Mouse (Mus musculus) C2C12 (cell line): ENCODE measurements around the gene Tinagl1. TPM values are rescaled to one million over a fixed set of nuclear protein-coding genes. Genes with fewer than 3 reads are reported as not detected.

Experiments
- H3K27me3 ChIP-seq: one replicate; pipeline ENCODE4 v1.6.1; 2011; ENCODE audit not compliant: control insufficient read depth, insufficient read depth, insufficient read length
- H3K36me3 ChIP-seq: one replicate; pipeline ENCODE4 v1.6.1; 2011; ENCODE audit not compliant: control insufficient read depth, insufficient read depth
- H3K4me3 ChIP-seq: one replicate; pipeline ENCODE4 v1.5.1; 2011; ENCODE audit warnings: mild to moderate bottlenecking, control low read depth; ENCODE audit not compliant: poor library complexity, insufficient read depth, severe bottlenecking
- H3K79me2 ChIP-seq: one replicate; pipeline ENCODE4 v1.6.1; 2011; ENCODE audit not compliant: control insufficient read depth, insufficient read depth
- H3K79me3 ChIP-seq: one replicate; pipeline ENCODE4 v1.6.1; 2011; ENCODE audit warnings: low read depth, control low read depth
- H3ac ChIP-seq: one replicate; pipeline ENCODE3; 2011; ENCODE audit warnings: low read depth; ENCODE audit not compliant: control insufficient read depth, insufficient read length
- CEBPB ChIP-seq: IDR thresholded peaks from one replicate; pipeline ENCODE4 v1.6.1; 2011; ENCODE audit warnings: low read depth, mild to moderate bottlenecking, control low read depth, moderate library complexity
- CTCF ChIP-seq: IDR thresholded peaks from one replicate; pipeline ENCODE4 v1.5.1; 2011; ENCODE audit not compliant: control insufficient read depth, insufficient read depth, insufficient read length
- FOSL1 ChIP-seq: IDR thresholded peaks from one replicate; pipeline ENCODE4 v1.8.0; 2011; ENCODE audit warnings: mild to moderate bottlenecking, low read length; ENCODE audit not compliant: poor library complexity, insufficient read depth, severe bottlenecking
- MAX ChIP-seq: IDR thresholded peaks from one replicate; pipeline ENCODE4 v1.6.1; 2011; ENCODE audit warnings: mild to moderate bottlenecking, control low read depth
- MYOD1 ChIP-seq: IDR thresholded peaks from one replicate; pipeline ENCODE4 v1.6.1; 2011; ENCODE audit warnings: low read depth; ENCODE audit not compliant: control insufficient read depth, insufficient read length
- MYOG ChIP-seq: IDR thresholded peaks from one replicate; pipeline ENCODE4 v1.6.1; 2011; ENCODE audit not compliant: control insufficient read depth, insufficient read length; ENCODE audit errors: extremely low read depth
- USF1 ChIP-seq: IDR thresholded peaks from one replicate; pipeline ENCODE4 v1.6.1; 2011; ENCODE audit warnings: low read depth, mild to moderate bottlenecking, control low read depth, moderate library complexity
- polyA plus RNA-seq: library from polyadenylated mRNA; unstranded; fragments of >200 nt; fragmentation: generic; extraction: Trizol; gene quantifications from one replicate; pipeline ENCODE4 v1.2.1, GENCODE M21; 2012; ENCODE audit warnings: missing spikeins

Gene Tinagl1
- polyA plus RNA-seq, 1 experiment: 64.1 TPM

- Histone ChIP-seq H3K36me3 (peaks cover 9% of the 10 kb centered on the region), H3K79me3 (no peaks in the 10 kb centered on the region), H3ac (no peak overlapping the region), H3K79me2 (no peaks in the 10 kb centered on the region), H3K27me3 (no peaks in the 10 kb centered on the region), H3K4me3 (no peak overlapping the region)
- TF ChIP-seq MAX (no peak), USF1 (no peak), MYOD1 (no peak), CEBPB (no peak), CTCF (no peak), FOSL1 (no peak), MYOG (no peak)
These were observed 8.9 kb downstream of the Tinagl1 start for GRCm38 (mm10) chr4:130166061-130166460.

GRCm38 (mm10) chr4:130164121-130164520 lies 10.8 kb downstream of the Tinagl1 start:
- Histone ChIP-seq H3K79me3 (no peaks in the 10 kb centered on the region), H3K4me3 (no peak overlapping the region), H3ac (no peak overlapping the region), H3K27me3 (no peaks in the 10 kb centered on the region), H3K36me3 (peaks cover 5% of the 10 kb centered on the region), H3K79me2 (no peaks in the 10 kb centered on the region)
- TF ChIP-seq CTCF: no peak
- no peak for TF ChIP-seq CEBPB
- no peak for TF ChIP-seq FOSL1
- no peak for TF ChIP-seq MYOG

- Histone ChIP-seq H3K79me3 (no peaks in the 10 kb centered on the region), H3K4me3 (no peak overlapping the region), H3K27me3 (no peaks in the 10 kb centered on the region), H3K79me2 (no peaks in the 10 kb centered on the region), H3ac (no peak overlapping the region), H3K36me3 (peaks cover 5% of the 10 kb centered on the region)
- TF ChIP-seq CTCF: no peak
These were observed 11.5 kb downstream of the Tinagl1 start for GRCm38 (mm10) chr4:130163391-130163861.

GRCm38 (mm10) chr4:130161349-130161748 lies 13.6 kb downstream of the Tinagl1 start:
- H3K79me3 ChIP-seq: no peaks in the 10 kb centered on the region
- no peak overlapping the region for H3ac ChIP-seq
- H3K4me3 ChIP-seq: no peak overlapping the region
- no peaks in the 10 kb centered on the region for H3K79me2 ChIP-seq
- H3K36me3 ChIP-seq: no peaks in the 10 kb centered on the region
- no peak for TF ChIP-seq MYOD1
- TF ChIP-seq CEBPB: no peak
- no peak for TF ChIP-seq MYOG
- TF ChIP-seq FOSL1: no peak
- TF ChIP-seq MAX: no peak
- TF ChIP-seq CTCF: no peak
- no peak for TF ChIP-seq USF1
- no peaks in the 10 kb centered on the region for H3K27me3 ChIP-seq

GRCm38 (mm10) chr4:130156812-130157371 lies 18.0 kb downstream of the Tinagl1 start:
- peak; percentile 1 for TF ChIP-seq CEBPB
- TF ChIP-seq MAX: no peak
- no peaks in the 10 kb centered on the region for H3K79me2 ChIP-seq
- no peaks in the 10 kb centered on the region for H3K36me3 ChIP-seq
- no peak overlapping the region for H3K4me3 ChIP-seq
- H3K79me3 ChIP-seq: no peaks in the 10 kb centered on the region
- H3ac ChIP-seq: no peak overlapping the region
- H3K27me3 ChIP-seq: peaks cover 3% of the 10 kb centered on the region

GRCm38 (mm10) chr4:130154250-130154649 lies 20.7 kb downstream of the Tinagl1 start:
- TF ChIP-seq MYOD1 (no peak), MAX (no peak), CTCF (no peak)
- peaks cover 17% of the 10 kb centered on the region for H3K27me3 ChIP-seq
- no peak overlapping the region for H3ac ChIP-seq
- no peaks in the 10 kb centered on the region for H3K79me3 ChIP-seq
- H3K79me2 ChIP-seq: no peaks in the 10 kb centered on the region
- H3K4me3 ChIP-seq: no peak overlapping the region
- H3K36me3 ChIP-seq: no peaks in the 10 kb centered on the region

GRCm38 (mm10) chr4:130148405-130148804 lies 26.5 kb downstream of the Tinagl1 start:
- Histone ChIP-seq H3K36me3 (no peaks in the 10 kb centered on the region), H3K79me2 (no peaks in the 10 kb centered on the region), H3ac (no peak overlapping the region), H3K4me3 (no peak overlapping the region), H3K27me3 (peaks cover 35% of the 10 kb centered on the region), H3K79me3 (no peaks in the 10 kb centered on the region)
- TF ChIP-seq CTCF (no peak), FOSL1 (no peak), USF1 (no peak), MAX (no peak), CEBPB (no peak), MYOG (no peak), MYOD1 (no peak)
